Mouse (Mus musculus): ENCODE data around the gene Plxnc1.

DNA sequence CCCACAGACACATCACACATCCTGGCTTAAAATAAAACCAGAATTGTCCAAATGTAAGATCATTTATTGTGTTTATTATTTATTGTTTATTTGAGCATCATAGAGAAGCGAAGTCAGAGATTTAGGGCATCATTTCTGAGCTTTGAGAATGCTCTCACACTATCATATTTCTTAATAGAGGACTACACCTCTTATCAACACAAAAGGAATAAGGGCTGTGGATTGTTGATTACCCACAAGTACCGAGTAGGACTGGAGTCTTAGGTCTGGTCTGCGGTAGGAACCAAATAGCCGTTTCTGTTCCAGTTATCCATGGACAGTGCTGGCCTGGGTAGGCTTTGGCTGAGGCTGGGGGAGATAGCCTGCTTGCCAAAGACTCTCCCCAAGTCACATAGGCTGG, 20.2 kb downstream of the Plxnc1 start:
- TF ChIP-seq CTCF (IDR thresholded peaks at IDR 0.05; ENCODE audit: control insufficient read depth, insufficient read depth, insufficient read length) (no peak), USF1 (IDR thresholded peaks at IDR 0.05; ENCODE audit: low read depth) (no peak), MAX (IDR thresholded peaks at IDR 0.05) (no peak), MYOD1 (IDR thresholded peaks at IDR 0.05; ENCODE audit: control insufficient read depth, insufficient read length, low read depth) (no peak)

Data from C2C12 (cell line).